Mouse (Mus musculus) liver, embryonic 12.5 days (tissue): Measurements from ENCODE around the gene Eya4. TPM values are rescaled to one million over a fixed set of nuclear protein-coding genes. Genes with fewer than 3 reads are reported as not detected.

Experiments used
- ATAC-seq: fragments of 200-750 bp; cut with Nextera tagmentation; 2 replicates; pipeline ENCODE4 v1.8.0; 2017; ENCODE audit warnings: moderate number of reproducible peaks, mild to moderate bottlenecking, moderate library complexity
- H3K27ac ChIP-seq: fragments of 300-500 bp; sonication (generic); 2 replicates; pipeline ENCODE4 v1.5.1; 2016; ENCODE audit warnings: mild to moderate bottlenecking
- H3K27me3 ChIP-seq: fragments of 300-500 bp; sonication (generic); replicated peaks from 2 replicates; pipeline ENCODE4 v1.6.1; 2016; ENCODE audit warnings: mild to moderate bottlenecking, moderate library complexity
- H3K36me3 ChIP-seq: fragments of 300-500 bp; sonication (generic); 2 replicates; pipeline ENCODE4 v1.6.1; 2016; ENCODE audit warnings: mild to moderate bottlenecking, moderate library complexity
- H3K4me1 ChIP-seq: fragments of 300-500 bp; sonication (generic); 2 replicates; pipeline ENCODE4 v1.6.1; 2016
- H3K4me2 ChIP-seq: fragments of 300-500 bp; sonication (generic); 2 replicates; pipeline ENCODE4 v1.6.1; 2016; ENCODE audit warnings: mild to moderate bottlenecking, moderate library complexity
- H3K4me3 ChIP-seq: fragments of 300-500 bp; sonication (generic); 2 replicates; pipeline ENCODE4 v1.5.1; 2016; ENCODE audit warnings: mild to moderate bottlenecking, moderate library complexity
- H3K9ac ChIP-seq: fragments of 300-500 bp; sonication (generic); 2 replicates; pipeline ENCODE4 v1.6.1; 2016; ENCODE audit warnings: mild to moderate bottlenecking, moderate library complexity
- H3K9me3 ChIP-seq: fragments of 300-500 bp; sonication (generic); replicated peaks from 2 replicates; pipeline ENCODE4 v1.6.1; 2016; ENCODE audit warnings: mild to moderate bottlenecking, moderate library complexity
- WGBS: fragments of 180-500 bp; shearing (Covaris S2); methylation state at CpG from one replicate; pipeline ENCODE4 v1.1.7; 2016; ENCODE audit not compliant: insufficient replicate concordance; 5-methylcytosine and 5-hydroxymethylcytosine counted together
- polyA plus RNA-seq: library from polyadenylated mRNA; unstranded; fragments of >200 nt; fragmentation: Nextera tagmentation; extraction: Ambion mirVana; gene quantifications from 2 replicates; pipeline ENCODE4 v1.2.1, GENCODE M21; 2016

Eya4 gene
- polyA plus RNA-seq, 1 experiment from 2014 or later, result 0.29 TPM

- H3K4me1 ChIP-seq, result no peaks in the 10 kb centered on the region
- no peak overlapping the region for H3K4me2 ChIP-seq
- H3K9me3 ChIP-seq, result no peaks in the 10 kb centered on the region
- H3K4me3 ChIP-seq, result no peak overlapping the region
- WGBS, result 67% methylated on average over 4 of the region's 4 CpGs
- ATAC-seq, result no peak
- H3K27me3 ChIP-seq, result no peaks in the 10 kb centered on the region
- no peak overlapping the region for H3K9ac ChIP-seq
- H3K36me3 ChIP-seq, result no peaks in the 10 kb centered on the region
- no peak overlapping the region for H3K27ac ChIP-seq
Observed at GRCm38 (mm10) chr10:23322275-23322674, 28.3 kb downstream of the Eya4 start.

- no peak overlapping the region for H3K4me2 ChIP-seq
- no peaks in the 10 kb centered on the region for H3K9me3 ChIP-seq
- ATAC-seq, result peak; percentile 74
- no peaks in the 10 kb centered on the region for H3K27me3 ChIP-seq
- no peaks in the 10 kb centered on the region for H3K4me1 ChIP-seq
- H3K36me3 ChIP-seq, result no peaks in the 10 kb centered on the region
- H3K9ac ChIP-seq, result no peak overlapping the region
- no peak overlapping the region for H3K4me3 ChIP-seq
- H3K27ac ChIP-seq, result no peak overlapping the region
- WGBS, result 27% methylated on average over 3 of the region's 3 CpGs
Observed at GRCm38 (mm10) chr10:23295616-23296015, 55.0 kb downstream of the Eya4 start.

- no peak overlapping the region for H3K4me3 ChIP-seq
- no peak overlapping the region for H3K27ac ChIP-seq
- no peaks in the 10 kb centered on the region for H3K36me3 ChIP-seq
- no peak for ATAC-seq
- no peak overlapping the region for H3K9ac ChIP-seq
- no peaks in the 10 kb centered on the region for H3K9me3 ChIP-seq
- H3K4me2 ChIP-seq, result no peak overlapping the region
- WGBS, result 79% methylated on average over 7 of the region's 7 CpGs
- H3K4me1 ChIP-seq, result no peaks in the 10 kb centered on the region
- no peaks in the 10 kb centered on the region for H3K27me3 ChIP-seq
Observed at GRCm38 (mm10) chr10:23292495-23292894, 58.1 kb downstream of the Eya4 start.

GRCm38 (mm10) chr10:23277371-23277770 is 73.2 kb downstream of the Eya4 start:
- Histone ChIP-seq H3K27me3 (no peaks in the 10 kb centered on the region), H3K4me1 (no peaks in the 10 kb centered on the region), H3K27ac (no peak overlapping the region), H3K4me3 (no peak overlapping the region), H3K4me2 (no peak overlapping the region), H3K36me3 (no peaks in the 10 kb centered on the region), H3K9ac (no peak overlapping the region), H3K9me3 (0 out of 2 replicates have a peak, but pooled peaks cover 6% of the 10 kb centered on the region)
- WGBS, result 62% methylated on average over 3 of the region's 3 CpGs
- ATAC-seq, result no peak

- Histone ChIP-seq H3K9me3 (0 out of 2 replicates have a peak, but pooled peaks cover 6% of the 10 kb centered on the region), H3K4me2 (no peak overlapping the region), H3K27me3 (no peaks in the 10 kb centered on the region), H3K9ac (no peak overlapping the region), H3K27ac (no peak overlapping the region), H3K36me3 (no peaks in the 10 kb centered on the region), H3K4me3 (no peak overlapping the region), H3K4me1 (no peaks in the 10 kb centered on the region)
- no peak for ATAC-seq
- WGBS, result 56% methylated on average over 9 of the region's 9 CpGs
Observed at GRCm38 (mm10) chr10:23271050-23271621, 79.5 kb downstream of the Eya4 start.

GRCm38 (mm10) chr10:23270502-23270901 is 80.1 kb downstream of the Eya4 start:
- Histone ChIP-seq H3K9ac (no peak overlapping the region), H3K9me3 (0 out of 2 replicates have a peak, but pooled peaks cover 6% of the 10 kb centered on the region), H3K36me3 (no peaks in the 10 kb centered on the region), H3K27me3 (no peaks in the 10 kb centered on the region), H3K4me1 (no peaks in the 10 kb centered on the region), H3K4me3 (no peak overlapping the region), H3K27ac (no peak overlapping the region), H3K4me2 (no peak overlapping the region)
- WGBS, result 54% methylated on average over 2 of the region's 2 CpGs
- no peak for ATAC-seq

- H3K4me2 ChIP-seq, result no peak overlapping the region
- no peaks in the 10 kb centered on the region for H3K9me3 ChIP-seq
- H3K36me3 ChIP-seq, result no peaks in the 10 kb centered on the region
- H3K4me1 ChIP-seq, result no peaks in the 10 kb centered on the region
- WGBS, result 68% methylated on average over 4 of the region's 4 CpGs
- H3K4me3 ChIP-seq, result no peak overlapping the region
- no peak overlapping the region for H3K27ac ChIP-seq
- no peak for ATAC-seq
- H3K27me3 ChIP-seq, result no peaks in the 10 kb centered on the region
- no peak overlapping the region for H3K9ac ChIP-seq
Observed at GRCm38 (mm10) chr10:23252180-23252579, 98.4 kb downstream of the Eya4 start.

- no peaks in the 10 kb centered on the region for H3K4me1 ChIP-seq
- no peak overlapping the region for H3K27ac ChIP-seq
- no peak overlapping the region for H3K4me3 ChIP-seq
- no peak for ATAC-seq
- H3K27me3 ChIP-seq, result no peaks in the 10 kb centered on the region
- H3K9me3 ChIP-seq, result no peaks in the 10 kb centered on the region
- 70% methylated on average over 3 of the region's 3 CpGs for WGBS
- H3K9ac ChIP-seq, result no peak overlapping the region
- H3K4me2 ChIP-seq, result no peak overlapping the region
- H3K36me3 ChIP-seq, result no peaks in the 10 kb centered on the region
Observed at GRCm38 (mm10) chr10:23246485-23246884, 104.1 kb downstream of the Eya4 start.

GRCm38 (mm10) chr10:23236918-23237317 is 113.7 kb downstream of the Eya4 start:
- no peak overlapping the region for H3K9ac ChIP-seq
- H3K27ac ChIP-seq, result no peak overlapping the region
- H3K4me2 ChIP-seq, result no peak overlapping the region
- no peaks in the 10 kb centered on the region for H3K27me3 ChIP-seq
- no peak overlapping the region for H3K4me3 ChIP-seq
- WGBS, result 72% methylated on average over 11 of the region's 11 CpGs
- no peaks in the 10 kb centered on the region for H3K36me3 ChIP-seq
- no peaks in the 10 kb centered on the region for H3K9me3 ChIP-seq
- ATAC-seq, result no peak
- no peaks in the 10 kb centered on the region for H3K4me1 ChIP-seq

- 86% methylated on average over 4 of the region's 4 CpGs for WGBS
- no peak for ATAC-seq
- H3K4me3 ChIP-seq, result no peak overlapping the region
Observed at GRCm38 (mm10) chr10:23235405-23235804, 115.2 kb downstream of the Eya4 start.

GRCm38 (mm10) chr10:23233425-23233824 is 117.2 kb downstream of the Eya4 start:
- no peaks in the 10 kb centered on the region for H3K9me3 ChIP-seq
- no peak overlapping the region for H3K4me3 ChIP-seq
- 52% methylated on average over 6 of the region's 6 CpGs for WGBS
- H3K9ac ChIP-seq, result no peak overlapping the region
- H3K4me2 ChIP-seq, result no peak overlapping the region
- ATAC-seq, result no peak
- H3K27ac ChIP-seq, result no peak overlapping the region
- no peaks in the 10 kb centered on the region for H3K27me3 ChIP-seq
- H3K36me3 ChIP-seq, result no peaks in the 10 kb centered on the region
- H3K4me1 ChIP-seq, result no peaks in the 10 kb centered on the region

More at GRCm38 (mm10) chr10:23235405-23235804, 115.2 kb downstream of the Eya4 start:
- no peaks in the 10 kb centered on the region for H3K9me3 ChIP-seq
- H3K27ac ChIP-seq, result no peak overlapping the region
- H3K4me2 ChIP-seq, result no peak overlapping the region
- H3K36me3 ChIP-seq, result no peaks in the 10 kb centered on the region
- H3K9ac ChIP-seq, result no peak overlapping the region
- H3K27me3 ChIP-seq, result no peaks in the 10 kb centered on the region
- no peaks in the 10 kb centered on the region for H3K4me1 ChIP-seq

GRCm38 (mm10) chr10:23230863-23231262 is 119.7 kb downstream of the Eya4 start:
- WGBS, result 54% methylated on average over 5 of the region's 5 CpGs
- H3K4me2 ChIP-seq, result no peak overlapping the region
- H3K9ac ChIP-seq, result no peak overlapping the region
- no peaks in the 10 kb centered on the region for H3K4me1 ChIP-seq
- no peaks in the 10 kb centered on the region for H3K27me3 ChIP-seq
- no peak overlapping the region for H3K4me3 ChIP-seq
- ATAC-seq, result no peak
- no peak overlapping the region for H3K27ac ChIP-seq
- no peaks in the 10 kb centered on the region for H3K9me3 ChIP-seq
- no peaks in the 10 kb centered on the region for H3K36me3 ChIP-seq

- Histone ChIP-seq H3K9ac (no peak overlapping the region), H3K27me3 (no peaks in the 10 kb centered on the region), H3K27ac (no peak overlapping the region), H3K9me3 (no peaks in the 10 kb centered on the region), H3K4me3 (no peak overlapping the region), H3K4me1 (no peaks in the 10 kb centered on the region), H3K36me3 (no peaks in the 10 kb centered on the region), H3K4me2 (no peak overlapping the region)
- 82% methylated on average over 5 of the region's 5 CpGs for WGBS
- ATAC-seq, result no peak
Observed at GRCm38 (mm10) chr10:23223336-23223735, 127.2 kb downstream of the Eya4 start.
